Mouse (Mus musculus): ENCODE data around the gene Pitpna. TPM values are rescaled to one million over a fixed set of nuclear protein-coding genes. Genes with fewer than 3 reads are reported as not detected.

Gene Pitpna
- total and polyA plus RNA-seq, 3 experiments = 67.8 to 709 (median 194) TPM

DNA sequence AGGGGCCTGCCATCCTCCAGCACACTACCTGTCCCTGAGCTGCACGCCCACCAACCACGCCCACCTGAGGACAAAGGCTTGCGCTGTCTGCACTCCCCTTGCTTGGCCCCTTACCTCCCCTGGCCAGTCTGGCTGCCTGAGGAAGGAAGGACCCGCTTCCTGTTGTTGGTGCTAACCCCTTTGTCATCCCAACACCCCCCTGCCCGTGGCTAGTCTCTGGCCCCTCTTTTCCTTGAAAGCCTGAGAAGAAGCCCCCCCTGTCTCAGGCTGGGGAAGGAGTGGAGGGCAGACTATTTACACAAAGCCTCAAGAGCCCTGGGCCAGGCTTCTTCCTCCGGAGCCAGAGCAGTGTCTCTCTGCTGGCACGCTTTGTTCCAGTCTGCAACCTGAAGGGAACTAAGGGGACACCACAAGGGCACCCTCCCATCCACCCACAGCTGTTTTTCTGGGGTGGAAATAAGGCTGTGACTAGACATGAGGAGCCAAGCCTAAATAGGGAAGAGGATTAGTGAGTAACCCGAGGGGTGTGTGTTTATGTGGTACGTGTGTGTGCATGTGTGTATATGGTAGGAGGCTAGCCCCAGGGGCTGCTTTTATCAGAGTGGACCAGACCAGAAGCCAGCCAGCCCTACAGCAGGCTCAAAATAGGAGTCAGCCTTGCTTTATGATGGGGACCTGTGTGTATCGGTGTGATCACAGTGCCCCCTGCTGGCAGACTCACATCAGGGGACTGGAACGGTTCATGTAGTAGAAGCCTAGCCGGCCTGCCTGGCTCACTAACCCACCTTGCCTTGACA is 14.8 kb upstream of the Pitpna start:
- no peaks in the 10 kb centered on the region for H3K9me3 ChIP-seq (replicated peaks; ENCODE audit: insufficient read depth, low read length)
- H3K79me2 ChIP-seq (ENCODE audit: control insufficient read depth, insufficient read depth, low read length, poor library complexity) = no peaks in the 10 kb centered on the region
- no peak overlapping the region for H3K9ac ChIP-seq (ENCODE audit: control insufficient read depth, low read depth, low read length, poor library complexity, severe bottlenecking)
- H3K36me3 ChIP-seq (ENCODE audit: control insufficient read depth in 1 of 2, insufficient read depth in 2 of 2, low read length in 2 of 2) = peaks cover 0 to 3% of the 10 kb centered on the region in 2 experiments; a peak in 1 of 4 replicates
- no peaks in the 10 kb centered on the region for H3K27me3 ChIP-seq (ENCODE audit: control insufficient read depth in 1 of 2, insufficient read depth in 2 of 2, low read length in 2 of 2)
- DNase-seq (ENCODE audit: low read depth, low spot score) = peak; percentile 97
- no peak overlapping the region for H3K27ac ChIP-seq (ENCODE audit: control insufficient read depth, low read depth, low read length)
- no peak overlapping the region for H3K4me3 ChIP-seq (ENCODE audit: control insufficient read depth in 1 of 2, insufficient read depth in 1 of 2, low read depth in 2 of 2, low read length in 2 of 2)
- H3K4me1 ChIP-seq (ENCODE audit: control insufficient read depth in 1 of 2, insufficient read depth in 2 of 2, low read length in 2 of 2) = peaks cover 0 to 11% of the 10 kb centered on the region in 2 experiments; a peak in 2 of 4 replicates
- no peak for TF ChIP-seq UBTF (IDR thresholded peaks at IDR 0.05; ENCODE audit: borderline replicate concordance, insufficient read depth, low read depth, low read length)
- TF ChIP-seq RAD21 (IDR thresholded peaks at IDR 0.05; ENCODE audit: low read depth, low read length) = peak; percentile 100
- TF ChIP-seq CHD1 (IDR thresholded peaks at IDR 0.05; ENCODE audit: low read depth, low read length) = no peak
- peak in 2 of 3 experiments; percentile 91 to 99 for TF ChIP-seq CTCF (IDR thresholded peaks at IDR 0.05 in 2 of 3, conservative IDR thresholded peaks at IDR 0.05 in 1 of 3; ENCODE audit: control insufficient read depth in 1 of 3, insufficient read depth in 1 of 3, low read depth in 2 of 3, low read length in 3 of 3, poor library complexity in 1 of 3, severe bottlenecking in 1 of 3)
- no peak for TF ChIP-seq USF2 (IDR thresholded peaks at IDR 0.05; ENCODE audit: borderline replicate concordance in 1 of 2, insufficient read depth in 1 of 2, low read depth in 1 of 2, low read length in 2 of 2)
- TF ChIP-seq POLR2AphosphoS5 (IDR thresholded peaks at IDR 0.05; ENCODE audit: borderline replicate concordance, low read depth, low read length) = no peak
- no peak for TF ChIP-seq TBP (IDR thresholded peaks at IDR 0.05; ENCODE audit: low read depth, low read length)
- peak; percentile 99 for TF ChIP-seq ZC3H11A (IDR thresholded peaks at IDR 0.05; ENCODE audit: low read depth, low read length)
- no peak; the same call in 1 of the 2 replicates for TF ChIP-seq HCFC1 (IDR thresholded peaks at IDR 0.05; ENCODE audit: low read depth, low read length)
- TF ChIP-seq ZKSCAN1 (IDR thresholded peaks at IDR 0.05; ENCODE audit: low read depth, low read length) = no peak; the same call in 1 of the 2 replicates
- peak in 1 of 2 experiments; percentile 51; a peak in 1 of 4 replicates for TF ChIP-seq EP300 (IDR thresholded peaks at IDR 0.05; ENCODE audit: low read depth in 1 of 2, low read length in 2 of 2)
- TF ChIP-seq SMC3 (IDR thresholded peaks at IDR 0.05; ENCODE audit: low read depth, low read length) = peak; percentile 99
- TF ChIP-seq ETS1 (IDR thresholded peaks at IDR 0.05; ENCODE audit: low read depth, low read length) = peak; percentile 41
- no peak for TF ChIP-seq CHD2 (IDR thresholded peaks at IDR 0.05; ENCODE audit: low read length)
- TF ChIP-seq MEF2A (IDR thresholded peaks at IDR 0.05; ENCODE audit: extremely low read depth, insufficient replicate concordance, low read depth, low read length, poor library complexity, severe bottlenecking) = no peak
- TF ChIP-seq TCF12 (IDR thresholded peaks at IDR 0.05; ENCODE audit: low read depth, low read length) = 0 out of 2 replicates have a peak, but pooled peaks have one; percentile 38
- peak; percentile 86 for TF ChIP-seq SIN3A (IDR thresholded peaks at IDR 0.05; ENCODE audit: low read length)
- no peak for TF ChIP-seq NRF1 (IDR thresholded peaks at IDR 0.05; ENCODE audit: insufficient read depth, low read depth, low read length, poor library complexity, severe bottlenecking)
- peak; percentile 15; the same call in 1 of the 2 replicates for TF ChIP-seq USF1 (IDR thresholded peaks at IDR 0.05; ENCODE audit: low read depth, low read length)
- TF ChIP-seq E2F4 (IDR thresholded peaks at IDR 0.05; ENCODE audit: borderline replicate concordance, low read depth, low read length) = no peak
- TF ChIP-seq BHLHE40 (IDR thresholded peaks at IDR 0.05; ENCODE audit: borderline replicate concordance, low read depth, low read length) = peak; percentile 38; the same call in 1 of the 2 replicates
- peak; percentile 79 for TF ChIP-seq JUND (IDR thresholded peaks at IDR 0.05; ENCODE audit: low read depth, low read length)
- TF ChIP-seq MYB (IDR thresholded peaks at IDR 0.05; ENCODE audit: low read depth, low read length) = no peak
- 0 out of 2 replicates have a peak, but pooled peaks have one; percentile 37 for TF ChIP-seq GABPA (IDR thresholded peaks at IDR 0.05; ENCODE audit: low read depth, low read length)
- no peak for TF ChIP-seq POLR2A (IDR thresholded peaks at IDR 0.05; ENCODE audit: control insufficient read depth in 1 of 2, insufficient read depth in 1 of 2, low read depth in 1 of 2, low read length in 2 of 2, poor library complexity in 1 of 2)
- peak; percentile 77 for TF ChIP-seq TAL1 (IDR thresholded peaks at IDR 0.05; ENCODE audit: low read length)
- TF ChIP-seq NELFE (IDR thresholded peaks at IDR 0.05; ENCODE audit: low read depth, low read length) = no peak
- TF ChIP-seq MAZ (IDR thresholded peaks at IDR 0.05; ENCODE audit: low read depth, low read length) = peak; percentile 80
- no peak for TF ChIP-seq ZMIZ1 (IDR thresholded peaks at IDR 0.05; ENCODE audit: low read depth, low read length)
- peak; percentile 74 for TF ChIP-seq MYC (IDR thresholded peaks at IDR 0.05; ENCODE audit: low read depth, low read length)
- TF ChIP-seq GATA1 (IDR thresholded peaks at IDR 0.05; ENCODE audit: low read depth, low read length) = peak; percentile 44; the same call in 1 of the 2 replicates
- no peak for TF ChIP-seq KAT2A (conservative IDR thresholded peaks at IDR 0.05; ENCODE audit: low read depth, low read length)
- TF ChIP-seq RCOR1 (IDR thresholded peaks at IDR 0.05; ENCODE audit: low read depth, low read length) = peak; percentile 49; the same call in 1 of the 2 replicates
- TF ChIP-seq MAX (IDR thresholded peaks at IDR 0.05; ENCODE audit: low read length) = peak; percentile 67
- no peak for TF ChIP-seq POLR2AphosphoS2 (IDR thresholded peaks at IDR 0.05; ENCODE audit: low read length)

Data from MEL (cell line).